Comparison of ENCODE assay signal across 1 mouse cellular context in the genomic region with DNA sequence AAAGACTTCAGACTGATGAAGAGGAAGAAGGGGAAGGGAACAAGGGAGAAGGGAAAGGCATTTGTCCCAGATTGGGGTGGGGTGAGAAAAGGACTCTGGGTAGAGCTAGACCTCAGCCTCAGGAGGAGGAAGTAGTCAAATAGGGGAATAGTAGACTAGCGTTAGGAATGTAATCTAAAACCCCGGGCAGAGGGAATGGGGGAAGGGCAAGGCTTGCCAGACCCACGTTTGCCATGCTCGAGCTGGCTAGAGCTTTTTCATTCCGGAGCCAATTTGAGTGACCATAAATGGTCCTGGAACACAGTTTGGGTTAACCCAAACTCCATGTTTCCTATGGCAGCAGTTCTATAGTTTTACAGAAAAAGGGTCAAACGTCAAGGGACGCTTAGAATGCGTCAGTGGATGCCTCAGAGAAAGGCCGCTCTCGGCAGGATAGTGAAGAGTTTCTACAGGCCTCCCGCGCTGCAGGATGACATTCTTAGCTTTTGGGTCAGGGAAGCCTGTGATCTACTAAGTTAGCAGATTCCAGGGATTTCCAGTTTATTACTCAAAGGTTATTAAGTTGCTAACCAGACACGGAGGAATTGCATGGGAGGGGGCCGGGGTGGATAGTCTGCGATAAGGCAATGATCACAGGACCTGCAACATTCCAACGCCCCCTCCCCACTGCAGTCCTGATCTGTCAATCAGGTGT.
TF ChIP-seq lines count a peak whose summit lies in the region.

No protein-coding gene starts in this region.

TF ChIP-seq in myocyte, 11 proteins besides CTCF, POLR2A, EP300 and RAD21:
- TF ChIP-seq TCF12 (IDR thresholded peaks at IDR 0.05; ENCODE audit: insufficient read depth, poor library complexity, severe bottlenecking), result no peak
- no peak for TF ChIP-seq CEBPB (IDR thresholded peaks at IDR 0.05; ENCODE audit: insufficient read depth, poor library complexity, severe bottlenecking)
- TF ChIP-seq MYOG (IDR thresholded peaks at IDR 0.05; ENCODE audit: control insufficient read depth in 1 of 3, insufficient read depth in 1 of 3, insufficient read length in 2 of 3, low read depth in 2 of 3), result no peak
- TF ChIP-seq USF1 (IDR thresholded peaks at IDR 0.05; ENCODE audit: low read depth), result no peak
- no peak for TF ChIP-seq E2F4 (IDR thresholded peaks at IDR 0.05; ENCODE audit: insufficient read depth)
